Mouse (Mus musculus): ENCODE measurements around the gene Lsm2.

Gene Lsm2

GRCm38 (mm10) chr17:35007387-35007991 is 25.8 kb downstream of the Lsm2 start:
- intact Hi-C loops (cut with DNase I), result no loop called here

GRCm38 (mm10) chr17:35009586-35009985 is 27.9 kb downstream of the Lsm2 start:
- intact Hi-C loops (cut with DNase I), result no loop called here

DNA sequence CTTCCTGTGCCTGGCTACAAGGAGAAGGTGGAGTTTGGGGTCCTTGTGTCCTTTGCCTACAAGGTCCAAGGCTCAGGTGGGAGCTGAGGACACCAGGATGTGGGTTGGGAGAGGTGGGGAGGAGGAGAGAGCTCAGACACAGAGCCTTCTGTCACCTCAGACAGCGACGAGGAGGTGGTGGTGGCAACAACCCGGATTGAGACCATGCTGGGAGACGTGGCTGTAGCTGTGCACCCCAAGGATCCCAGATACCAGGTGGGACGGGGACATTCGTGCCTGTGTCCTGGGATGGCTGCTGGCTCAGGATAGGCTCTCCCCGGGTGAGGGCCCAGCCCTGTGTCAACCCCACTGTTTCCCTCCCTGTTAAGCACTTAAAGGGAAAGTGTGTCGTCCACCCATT is 29.8 kb downstream of the Lsm2 start:
- intact Hi-C loops (cut with DNase I), result no loop called here

GRCm38 (mm10) chr17:35012430-35012829 is 30.8 kb downstream of the Lsm2 start:
- intact Hi-C loops (cut with DNase I), result no loop called here

DNA sequence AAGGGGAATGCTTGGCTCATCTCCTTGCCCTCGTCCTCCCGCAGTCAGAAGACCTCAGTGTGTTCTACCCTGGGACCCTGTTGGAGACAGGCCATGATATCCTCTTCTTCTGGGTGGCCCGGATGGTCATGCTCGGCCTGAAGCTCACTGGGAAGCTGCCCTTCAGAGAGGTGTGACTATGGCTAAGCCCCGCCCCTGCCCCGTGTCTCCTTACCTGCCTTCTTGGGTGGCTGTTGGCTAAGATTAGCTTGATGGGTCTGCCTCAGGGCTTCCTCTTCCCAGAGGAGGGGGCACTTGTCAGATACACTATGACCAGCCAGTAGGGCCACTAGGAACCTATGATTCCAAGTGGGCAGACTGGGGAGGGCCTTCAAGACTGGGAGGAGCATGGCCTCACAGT is 31.6 kb downstream of the Lsm2 start:
- intact Hi-C loops (cut with DNase I), result no loop called here

DNA sequence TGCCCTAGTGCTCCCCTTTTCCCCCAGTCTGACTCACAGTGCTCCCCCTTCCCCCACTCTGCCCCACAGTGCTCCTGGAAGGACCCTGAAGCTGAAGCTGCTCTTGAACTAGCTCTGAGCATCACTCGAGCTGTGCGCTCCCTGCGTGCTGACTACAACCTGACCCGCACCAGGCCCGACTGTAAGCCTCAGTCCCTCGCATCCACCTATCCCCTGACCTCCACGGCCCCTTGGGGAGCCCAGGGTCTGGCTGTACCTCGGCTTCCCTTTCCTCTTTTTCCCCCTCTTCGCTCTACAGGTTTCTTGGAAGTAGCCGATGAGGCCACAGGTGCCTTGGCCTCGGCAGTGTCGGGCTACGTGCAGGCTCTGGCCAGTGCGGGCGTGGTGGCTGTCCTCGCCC is 33.6 kb downstream of the Lsm2 start:
- intact Hi-C loops (cut with DNase I), result no loop called here

DNA sequence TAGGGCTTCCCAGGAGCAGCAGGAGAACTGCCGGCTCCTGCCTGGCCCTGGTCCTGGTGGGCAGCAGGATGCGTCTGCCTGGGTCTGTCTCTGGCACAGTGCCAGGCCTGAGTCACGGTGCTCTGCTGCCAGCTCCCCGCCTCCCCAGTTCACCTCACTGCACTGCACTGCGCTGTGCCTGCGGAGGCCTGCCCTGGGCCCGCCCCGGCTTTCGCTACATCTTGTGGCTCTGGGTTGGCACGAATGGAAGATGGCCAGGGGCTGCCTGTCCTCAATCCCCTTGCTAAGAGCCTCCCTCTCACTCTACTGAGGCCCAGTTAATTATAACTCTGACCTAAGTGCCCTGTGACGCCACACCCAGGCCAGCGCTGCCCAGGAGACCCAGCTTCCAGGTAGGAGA is 34.7 kb downstream of the Lsm2 start, which contains the start of gene Vwa7:
Gene Vwa7 (plus strand): TSS at position 204 of the 400 bp plus-strand sequence.
- intact Hi-C loops (cut with DNase I), result no loop called here

DNA sequence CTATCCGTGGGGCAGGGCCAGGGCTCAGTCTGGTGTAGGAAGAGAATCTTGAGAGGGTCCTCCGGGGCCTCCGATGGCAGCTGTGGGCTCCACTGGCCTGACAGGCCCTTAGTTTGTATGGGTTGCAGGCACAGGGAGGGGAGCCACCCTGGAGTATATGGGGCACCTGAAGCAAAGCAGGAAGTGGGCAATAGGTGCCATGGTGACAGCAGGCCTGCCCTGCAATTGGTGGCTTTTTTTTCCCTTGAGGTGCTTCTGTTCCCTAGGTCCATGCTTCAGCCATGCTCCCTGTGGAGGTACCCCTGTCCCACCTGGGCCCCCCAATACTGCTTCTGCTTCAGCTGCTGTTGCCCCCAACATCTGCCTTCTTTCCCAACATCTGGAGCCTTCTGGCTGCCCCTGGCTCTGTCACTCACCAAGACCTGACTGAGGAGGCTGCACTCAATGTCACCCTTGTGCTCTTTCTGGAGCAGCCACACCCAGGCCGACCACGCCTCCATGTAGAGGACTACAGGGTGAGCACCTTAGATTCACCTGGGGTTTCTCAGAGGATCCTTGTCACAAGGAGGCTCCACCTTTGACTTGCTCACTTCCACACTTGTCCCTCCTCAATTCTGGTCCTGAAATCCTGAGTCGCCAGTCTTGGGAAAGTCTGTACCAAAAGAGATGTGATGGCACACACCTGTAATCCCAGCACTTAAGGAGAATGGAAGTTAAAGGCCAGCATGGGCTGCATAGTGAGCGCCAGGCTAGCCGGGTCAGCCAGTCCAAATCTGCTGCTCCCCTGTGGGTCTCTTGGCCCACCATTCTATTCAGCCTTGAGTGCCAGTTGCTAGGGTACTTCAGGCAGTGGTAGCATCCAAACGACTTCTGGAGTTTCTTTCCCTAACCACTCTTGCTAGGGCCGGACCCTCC is 35.4 kb downstream of the Lsm2 start:
- intact Hi-C loops (cut with DNase I), result no loop called here

- intact Hi-C loops (cut with DNase I), result no loop called here
Measured at GRCm38 (mm10) chr17:35017706-35018030, 36.0 kb downstream of the Lsm2 start.

DNA sequence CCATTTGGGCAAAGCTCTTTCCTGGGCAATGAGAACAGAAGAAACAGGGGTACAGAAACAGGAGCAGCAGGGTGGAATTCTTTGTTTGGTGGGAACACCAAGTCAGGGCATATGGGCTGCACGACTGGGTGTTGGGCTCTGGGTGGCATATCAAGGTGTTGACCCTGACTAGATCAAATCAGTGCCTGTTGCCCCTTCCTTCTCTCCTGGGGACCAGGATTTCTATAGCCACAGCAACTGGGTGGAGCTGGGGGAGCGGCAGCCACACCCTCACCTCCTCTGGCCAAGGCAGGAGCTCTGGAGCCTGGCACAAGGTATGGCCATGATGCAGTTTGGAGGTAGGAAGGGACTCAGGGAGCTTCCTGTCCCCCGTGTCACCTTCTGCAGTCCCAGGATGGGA is 36.5 kb downstream of the Lsm2 start:
- intact Hi-C loops (cut with DNase I), result no loop called here

- intact Hi-C loops (cut with DNase I), result loop anchor here (5.0 to 10.0 kb wide), 3 partner anchors 42 to 215 kb away; partner anchors contain the start of genes Atp6v1g2, Ly6g5c and Nfkbil1
Measured at GRCm38 (mm10) chr17:35019894-35020293, 38.2 kb downstream of the Lsm2 start.

DNA sequence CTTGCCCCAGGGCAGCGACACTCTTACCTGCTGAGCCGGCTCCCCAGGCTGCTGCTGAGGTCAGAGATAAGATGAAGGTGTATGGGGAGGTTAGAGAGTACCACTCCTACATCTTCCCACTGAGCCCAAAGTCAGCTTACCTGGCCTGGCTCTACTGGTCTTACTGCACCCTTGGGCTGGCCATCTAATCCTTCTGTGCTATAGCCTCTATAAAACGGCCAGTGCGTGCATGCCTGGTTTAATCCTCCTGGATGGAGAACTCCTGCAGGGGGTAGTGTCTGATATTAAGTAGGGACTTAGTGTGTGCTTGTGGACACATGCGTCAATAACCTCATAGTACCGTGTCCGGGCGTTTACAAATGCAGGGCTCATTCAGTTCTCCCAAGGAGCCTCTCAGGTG is 38.9 kb downstream of the Lsm2 start:
- intact Hi-C loops (cut with DNase I), result loop anchor here (5.0 to 10.0 kb wide), 3 partner anchors 42 to 214 kb away; partner anchors contain the start of genes Atp6v1g2, Ly6g5c and Nfkbil1

GRCm38 (mm10) chr17:35021163-35021808 is 39.6 kb downstream of the Lsm2 start:
- intact Hi-C loops (cut with DNase I), result loop anchor here (5.0 to 10.0 kb wide), 3 partner anchors 41 to 214 kb away; partner anchors contain the start of genes Atp6v1g2, Ly6g5c and Nfkbil1

DNA sequence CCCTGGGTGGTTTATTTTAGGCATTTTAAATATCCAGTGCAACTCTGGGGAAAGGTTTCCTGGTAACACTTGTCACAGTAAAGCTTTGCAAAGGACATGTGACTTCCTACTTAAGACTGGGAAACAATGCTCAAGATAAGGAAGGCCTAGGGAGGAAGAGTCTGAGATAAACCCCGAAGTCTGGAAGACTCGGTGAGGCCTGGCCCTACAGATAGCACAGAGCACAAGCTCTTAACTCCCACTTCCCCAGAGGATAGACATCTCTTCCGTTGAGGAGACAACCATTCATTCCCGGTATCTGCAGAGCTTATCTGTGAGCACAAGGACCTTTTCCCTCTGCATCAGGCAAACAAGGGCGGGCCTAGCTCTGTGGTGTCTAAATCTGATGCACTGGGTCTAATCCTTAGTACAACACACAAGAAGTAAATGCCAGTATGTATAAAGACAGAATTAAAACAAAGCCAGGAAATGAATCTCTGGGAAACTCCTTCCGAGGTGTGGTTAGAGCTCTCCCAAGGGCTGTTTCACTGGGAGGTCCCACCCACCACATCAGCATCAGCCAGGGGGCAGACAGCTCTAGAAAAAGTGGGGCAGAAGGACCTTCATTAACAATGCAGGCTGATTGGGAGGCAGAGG is 40.3 kb downstream of the Lsm2 start:
- intact Hi-C loops (cut with DNase I), result loop anchor here (5.0 to 10.0 kb wide), 3 partner anchors 40 to 213 kb away; partner anchors contain the start of genes Atp6v1g2, Ly6g5c and Nfkbil1

DNA sequence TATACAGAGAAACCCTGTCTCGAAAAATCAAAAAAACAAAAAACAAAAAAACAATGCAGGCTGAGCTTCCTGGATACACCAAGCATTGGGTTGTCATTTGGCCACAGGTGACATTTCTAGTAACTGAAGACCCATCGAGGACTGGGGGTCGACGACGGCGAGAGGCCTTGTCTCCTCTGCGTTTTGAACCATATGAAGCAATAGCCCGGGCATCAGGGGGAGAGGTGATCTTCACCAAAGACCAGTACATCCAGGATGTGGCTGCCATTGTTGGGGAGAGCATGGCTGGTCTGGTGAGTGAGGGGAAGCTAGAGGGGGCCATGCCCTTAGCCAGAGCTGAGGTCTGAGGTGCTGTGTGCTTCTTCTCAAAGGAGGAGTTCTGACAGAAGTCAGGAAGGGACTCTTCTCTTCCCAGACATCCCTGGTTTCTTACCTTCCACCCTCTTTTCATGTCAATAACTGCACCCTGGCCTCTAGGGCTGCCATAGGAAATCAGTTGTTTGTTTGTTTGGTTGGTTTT is 40.9 kb downstream of the Lsm2 start:
- intact Hi-C loops (cut with DNase I), result loop anchor here (5.0 to 10.0 kb wide), 3 partner anchors 40 to 212 kb away; partner anchors contain the start of genes Atp6v1g2, Ly6g5c and Nfkbil1

GRCm38 (mm10) chr17:35023221-35023620 is 41.6 kb downstream of the Lsm2 start:
- intact Hi-C loops (cut with DNase I), result loop anchor here (5.0 to 10.0 kb wide), 3 partner anchors 39 to 212 kb away; partner anchors contain the start of genes Atp6v1g2, Ly6g5c and Nfkbil1

- intact Hi-C loops (cut with DNase I), result loop anchor here (5.0 to 10.0 kb wide), 3 partner anchors 39 to 211 kb away; partner anchors contain the start of genes Atp6v1g2, Ly6g5c and Nfkbil1
Measured at GRCm38 (mm10) chr17:35023756-35024155, 42.1 kb downstream of the Lsm2 start.

DNA sequence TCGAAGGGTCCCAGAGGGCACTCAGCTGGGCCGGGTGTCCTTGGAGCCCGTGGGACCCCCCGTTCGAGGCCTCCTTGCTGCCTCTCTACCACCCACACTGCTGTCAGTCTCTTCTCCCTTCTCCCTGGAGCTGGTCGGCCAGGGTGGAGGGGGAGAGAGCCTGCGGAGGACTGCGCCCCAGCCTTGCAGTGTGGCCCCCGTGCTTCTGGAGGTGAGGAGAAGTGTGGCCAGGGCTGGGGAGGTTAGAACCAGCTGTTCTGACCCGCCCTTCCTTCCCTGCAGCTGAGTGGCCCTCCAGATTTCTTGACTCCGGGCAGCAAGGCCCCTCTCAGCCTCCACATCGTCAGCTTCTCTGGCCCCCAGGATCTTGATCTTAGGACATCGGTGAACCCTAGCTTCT is 42.6 kb downstream of the Lsm2 start:
- intact Hi-C loops (cut with DNase I), result loop anchor here (5.0 to 10.0 kb wide), 3 partner anchors 38 to 211 kb away; partner anchors contain the start of genes Atp6v1g2, Ly6g5c and Nfkbil1

DNA sequence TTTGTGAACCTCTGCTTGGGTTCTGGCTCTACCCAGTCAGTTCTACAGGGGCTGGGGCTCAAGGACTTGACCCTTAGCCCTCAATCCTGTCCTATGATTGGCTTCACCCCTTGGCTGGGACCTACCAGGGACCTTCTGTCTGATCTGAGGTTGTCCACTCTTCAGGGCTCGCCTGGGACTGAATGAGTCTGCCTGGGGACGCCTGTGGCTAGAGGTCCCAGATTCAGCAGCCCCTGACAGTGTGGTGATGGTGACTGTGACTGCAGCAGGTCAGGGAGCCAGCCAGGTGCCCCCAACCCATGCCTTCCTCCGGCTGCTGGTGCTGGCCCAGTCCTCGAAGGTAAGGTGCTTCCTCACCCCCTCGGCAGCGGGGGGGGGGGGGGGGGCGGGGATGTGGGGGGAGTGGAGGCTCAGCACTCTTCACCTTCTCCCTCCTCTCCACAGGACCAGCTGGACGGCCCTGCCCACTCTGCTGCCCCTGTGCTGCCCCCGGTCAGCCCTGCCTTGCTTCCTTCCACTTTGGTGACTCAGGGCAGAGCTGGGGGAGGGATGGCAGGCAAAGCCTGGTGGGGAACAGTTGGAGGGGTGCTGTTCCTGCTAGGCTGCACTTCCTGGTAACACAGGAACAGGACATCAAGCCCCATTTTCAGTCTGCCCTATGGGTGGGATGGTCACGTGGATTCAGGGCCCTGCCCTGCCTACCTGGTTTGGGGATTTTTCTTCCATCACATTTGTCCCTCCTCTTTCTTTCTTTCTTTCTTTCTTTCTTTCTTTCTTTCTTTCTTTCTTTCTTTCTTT is 43.2 kb downstream of the Lsm2 start:
- intact Hi-C loops (cut with DNase I), result loop anchor here (5.0 to 10.0 kb wide), 3 partner anchors 37 to 210 kb away; partner anchors contain the start of genes Atp6v1g2, Ly6g5c and Nfkbil1

Measured in adrenal gland (tissue).